Mouse (Mus musculus) forebrain, postnatal 0 days (tissue): ENCODE measurements at regions not wholly inside any gene's neighbourhood (a gene's known extent, or its start where the extent isn't known, plus 50 kb on each side); places are given as distances from the start of the nearest gene placed in this dataset.
A peak's percentile ranks its signal among the peaks of the same experiment; 100 is the strongest.

Experiments used
- ATAC-seq: fragments of 200-750 bp; cut with Nextera tagmentation; 2 replicates; pipeline ENCODE4 v1.8.0; 2017; ENCODE audit warnings: mild to moderate bottlenecking, moderate library complexity
- DNase-seq: peaks from one replicate; pipeline ENCODE4 v3.0.0-alpha.2; 2015
- H3K27ac ChIP-seq: fragments of 300-500 bp; sonication (generic); 2 replicates; pipeline ENCODE4 v1.5.1; 2014; ENCODE audit warnings: low read depth, mild to moderate bottlenecking, antibody characterized with exemption, low read length, moderate library complexity, mixed read lengths
- H3K27me3 ChIP-seq: fragments of 300-500 bp; sonication (generic); 2 replicates; pipeline ENCODE4 v1.6.1; 2014; ENCODE audit warnings: mild to moderate bottlenecking, low read length, mixed read lengths; ENCODE audit not compliant: insufficient read depth
- H3K36me3 ChIP-seq: fragments of 300-500 bp; sonication (generic); 2 replicates; pipeline ENCODE4 v1.6.1; 2014; ENCODE audit warnings: mild to moderate bottlenecking, moderate library complexity; ENCODE audit not compliant: insufficient read depth
- H3K4me1 ChIP-seq: fragments of 300-500 bp; sonication (generic); 2 replicates; pipeline ENCODE4 v1.6.1; 2014; ENCODE audit warnings: antibody characterized with exemption; ENCODE audit not compliant: insufficient read depth
- H3K4me2 ChIP-seq: fragments of 300-500 bp; sonication (generic); 2 replicates; pipeline ENCODE4 v1.6.1; 2014; ENCODE audit warnings: low read depth, mild to moderate bottlenecking, moderate library complexity
- H3K4me3 ChIP-seq: fragments of 300-500 bp; sonication (generic); 2 replicates; pipeline ENCODE4 v1.5.1; 2014; ENCODE audit warnings: low read depth, low read length, mixed read lengths
- H3K9ac ChIP-seq: fragments of 300-500 bp; sonication (generic); 2 replicates; pipeline ENCODE4 v1.6.1; 2014; ENCODE audit warnings: mild to moderate bottlenecking
- H3K9me3 ChIP-seq: fragments of 300-500 bp; sonication (generic); 2 replicates; pipeline ENCODE4 v1.6.1; 2016; ENCODE audit warnings: low read length
- CTCF ChIP-seq: sonication (generic); IDR thresholded peaks from 2 replicates; pipeline ENCODE4 v1.5.1; 2016; ENCODE audit warnings: antibody characterized with exemption, control low read depth, low read depth
- WGBS: fragments of 180-500 bp; shearing (Covaris S2); extraction: QIAGEN DNeasy Blood & Tissue Kit; methylation state at CpG from one replicate; pipeline ENCODE4 v1.1.7; 2014; 5-methylcytosine and 5-hydroxymethylcytosine counted together

- Histone ChIP-seq H3K4me2 (no peak overlapping the region), H3K9ac (no peak overlapping the region), H3K4me1 (no peaks in the 10 kb centered on the region), H3K27me3 (no peaks in the 10 kb centered on the region), H3K27ac (no peak overlapping the region), H3K9me3 (no peaks in the 10 kb centered on the region), H3K36me3 (no peaks in the 10 kb centered on the region), H3K4me3 (no peak overlapping the region)
- DNase-seq (no peak), ATAC-seq (no peak)
- WGBS = 84% methylated on average over 8 of the region's 8 CpGs
- no peak for TF ChIP-seq CTCF
Observed at GRCm38 (mm10) chr12:70681407-70681990, 143.8 kb upstream of the Frmd6 start.

DNA sequence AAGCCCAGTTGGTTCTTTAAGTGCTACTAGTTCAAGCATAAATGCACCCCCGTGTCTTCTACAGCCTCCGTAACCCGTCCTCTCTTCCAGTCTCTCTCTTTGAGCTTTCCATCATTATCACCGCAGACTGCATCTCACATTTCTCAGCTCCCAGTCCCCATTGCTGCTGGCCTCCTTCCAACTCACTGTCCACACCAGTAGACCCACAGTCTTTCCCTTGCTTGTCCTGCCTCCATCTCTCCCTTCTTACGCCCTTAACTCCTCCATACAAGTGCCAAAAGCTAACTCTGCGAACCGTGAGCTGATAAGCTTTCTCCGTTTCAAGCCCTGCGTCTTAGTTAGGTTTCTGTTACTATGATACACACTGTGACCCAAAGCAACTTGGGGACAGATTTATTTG is 141.0 kb upstream of the Frmd6 start:
- H3K36me3 ChIP-seq = no peaks in the 10 kb centered on the region
- H3K27me3 ChIP-seq = no peaks in the 10 kb centered on the region
- H3K27ac ChIP-seq = no peak overlapping the region
- H3K4me1 ChIP-seq = 0 out of 2 replicates have a peak, but pooled peaks cover 2% of the 10 kb centered on the region
- WGBS = 80% methylated on average over 9 of the region's 9 CpGs
- H3K9ac ChIP-seq = no peak overlapping the region
- H3K9me3 ChIP-seq = no peaks in the 10 kb centered on the region
- no peak overlapping the region for H3K4me2 ChIP-seq
- H3K4me3 ChIP-seq = no peak overlapping the region
- DNase-seq (no peak), ATAC-seq (no peak)
- no peak for TF ChIP-seq CTCF

DNA sequence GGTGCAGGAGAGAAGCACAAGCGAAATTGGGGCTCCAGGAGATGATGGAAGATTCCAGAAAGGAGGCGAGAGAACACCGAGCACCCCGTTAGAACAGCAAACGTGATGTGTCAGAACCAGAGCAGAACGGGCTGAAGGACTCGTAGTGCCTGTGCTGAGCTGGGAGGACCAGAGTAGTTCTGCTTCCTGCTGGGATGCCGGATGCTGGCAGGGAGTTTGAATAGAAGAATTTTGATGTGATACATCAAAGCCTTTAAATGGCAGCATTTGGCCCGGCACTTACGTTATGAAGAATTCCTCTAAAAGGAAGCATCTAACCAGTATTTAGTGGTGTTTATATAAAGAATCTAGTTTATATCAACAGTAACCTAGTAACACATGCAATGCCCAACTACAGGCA is 139.9 kb upstream of the Frmd6 start:
- no peak for TF ChIP-seq CTCF
- Histone ChIP-seq H3K9ac (no peak overlapping the region), H3K36me3 (no peaks in the 10 kb centered on the region), H3K4me1 (0 out of 2 replicates have a peak, but pooled peaks cover 2% of the 10 kb centered on the region), H3K4me3 (no peak overlapping the region), H3K9me3 (no peaks in the 10 kb centered on the region), H3K27me3 (no peaks in the 10 kb centered on the region), H3K4me2 (no peak overlapping the region), H3K27ac (no peak overlapping the region)
- ATAC-seq (no peak), DNase-seq (no peak)
- 67% methylated on average over 10 of the region's 10 CpGs for WGBS

DNA sequence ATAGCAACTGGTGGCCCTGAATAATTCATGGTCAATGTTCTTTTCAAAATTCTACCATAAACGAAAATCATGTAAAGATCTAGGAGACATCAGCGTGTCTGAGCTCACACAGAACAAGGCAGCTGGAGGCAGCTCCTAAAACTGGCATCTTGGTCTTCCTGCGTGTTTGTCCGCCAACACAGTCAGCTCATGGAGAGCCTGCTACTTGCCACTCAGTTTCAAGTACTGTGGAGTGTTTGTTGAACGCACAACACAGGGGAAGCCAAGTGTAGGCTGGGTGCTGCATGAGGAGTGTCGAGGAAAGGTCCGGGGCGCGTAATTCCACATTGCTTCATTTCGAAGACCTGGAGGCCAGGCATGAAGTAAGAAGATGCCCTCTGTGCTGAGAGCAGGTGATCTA is 139.0 kb upstream of the Frmd6 start:
- no peak for ATAC-seq
- DNase-seq = no peak
- H3K36me3 ChIP-seq = no peaks in the 10 kb centered on the region
- H3K4me1 ChIP-seq = 0 out of 2 replicates have a peak, but pooled peaks cover 2% of the 10 kb centered on the region
- no peak overlapping the region for H3K4me2 ChIP-seq
- no peak overlapping the region for H3K4me3 ChIP-seq
- no peak overlapping the region for H3K27ac ChIP-seq
- no peaks in the 10 kb centered on the region for H3K27me3 ChIP-seq
- TF ChIP-seq CTCF = no peak
- no peaks in the 10 kb centered on the region for H3K9me3 ChIP-seq
- no peak overlapping the region for H3K9ac ChIP-seq
- WGBS = 84% methylated on average over 10 of the region's 10 CpGs

DNA sequence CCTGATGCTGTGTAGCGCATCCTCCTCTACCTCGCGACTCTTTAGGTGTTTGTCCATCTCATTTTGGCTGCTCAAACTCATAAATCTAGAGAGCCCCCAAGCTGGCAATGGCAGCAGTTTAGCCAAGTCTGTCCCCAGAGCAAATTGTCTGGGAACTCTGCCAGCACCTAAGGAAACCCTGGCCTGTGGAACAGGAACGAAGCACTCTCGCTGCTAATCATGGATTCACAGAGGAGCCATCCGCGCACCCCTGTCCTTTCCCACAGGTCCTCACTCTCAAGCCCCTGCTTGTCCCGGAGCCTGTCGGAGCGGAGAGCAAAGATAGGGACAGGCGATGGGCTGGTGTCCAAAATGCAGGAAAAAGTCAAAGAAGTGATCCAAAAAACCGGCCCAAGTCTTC is 138.3 kb upstream of the Frmd6 start:
- 55% methylated on average over 12 of the region's 12 CpGs for WGBS
- DNase-seq (no peak), ATAC-seq (no peak)
- H3K9me3 ChIP-seq = no peaks in the 10 kb centered on the region
- no peaks in the 10 kb centered on the region for H3K27me3 ChIP-seq
- H3K4me2 ChIP-seq = no peak overlapping the region
- no peaks in the 10 kb centered on the region for H3K36me3 ChIP-seq
- H3K4me1 ChIP-seq = 0 out of 2 replicates have a peak, but pooled peaks cover 2% of the 10 kb centered on the region
- no peak overlapping the region for H3K27ac ChIP-seq
- H3K4me3 ChIP-seq = no peak overlapping the region
- TF ChIP-seq CTCF = no peak
- H3K9ac ChIP-seq = no peak overlapping the region

DNA sequence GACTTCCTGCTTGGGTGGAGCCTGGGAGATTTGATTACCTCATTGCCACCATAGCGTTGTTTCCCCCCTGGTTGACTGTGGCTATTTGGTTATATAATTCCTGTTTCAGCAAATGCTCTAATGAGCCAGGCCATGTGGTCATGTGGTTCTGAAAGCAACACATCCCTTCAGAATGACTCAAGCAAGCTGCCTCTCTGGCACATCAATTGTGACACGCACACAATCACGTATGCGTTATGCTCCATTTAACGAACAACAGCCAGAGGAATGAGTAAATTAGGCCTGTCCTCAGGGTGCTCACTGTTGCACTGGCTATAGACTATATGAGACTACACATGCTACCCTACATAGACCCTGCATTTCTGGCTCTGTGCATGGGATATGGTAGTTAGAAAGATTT is 130.2 kb upstream of the Frmd6 start:
- DNase-seq = no peak
- Histone ChIP-seq H3K4me3 (no peak overlapping the region), H3K9ac (no peak overlapping the region), H3K27ac (no peak overlapping the region), H3K27me3 (no peaks in the 10 kb centered on the region), H3K36me3 (no peaks in the 10 kb centered on the region), H3K4me2 (no peak overlapping the region), H3K4me1 (0 out of 2 replicates have a peak, but pooled peaks cover 3% of the 10 kb centered on the region), H3K9me3 (no peaks in the 10 kb centered on the region)
- peak; percentile 27; the same call in 1 of the 2 replicates for ATAC-seq
- 41% methylated on average over 5 of the region's 5 CpGs for WGBS
- TF ChIP-seq CTCF = no peak

GRCm38 (mm10) chr12:70696256-70696655 is 129.1 kb upstream of the Frmd6 start:
- H3K4me1 ChIP-seq = 0 out of 2 replicates have a peak, but pooled peaks cover 3% of the 10 kb centered on the region
- DNase-seq (no peak), ATAC-seq (no peak)
- H3K4me2 ChIP-seq = no peak overlapping the region
- no peaks in the 10 kb centered on the region for H3K36me3 ChIP-seq
- no peaks in the 10 kb centered on the region for H3K9me3 ChIP-seq
- no peak overlapping the region for H3K9ac ChIP-seq
- TF ChIP-seq CTCF = no peak
- no peak overlapping the region for H3K4me3 ChIP-seq
- WGBS = 68% methylated on average over 6 of the region's 6 CpGs
- H3K27ac ChIP-seq = no peak overlapping the region
- no peaks in the 10 kb centered on the region for H3K27me3 ChIP-seq
